Mouse (Mus musculus) bone marrow, adult 2 months (tissue): ENCODE data around the gene Htra2.

Source experiments
- CTCF ChIP-seq: fragments of 200-500 bp; IDR thresholded peaks from 2 replicates; pipeline ENCODE4 v1.5.1; 2011; ENCODE audit warnings: low read length, control low read depth; ENCODE audit not compliant: control insufficient read depth, insufficient read depth
- POLR2A ChIP-seq: fragments of 200-500 bp; IDR thresholded peaks from 2 replicates; pipeline ENCODE4 v1.6.1; 2011; ENCODE audit warnings: low read depth, mild to moderate bottlenecking, control low read depth, low read length, borderline replicate concordance; ENCODE audit not compliant: control insufficient read depth

DNA sequence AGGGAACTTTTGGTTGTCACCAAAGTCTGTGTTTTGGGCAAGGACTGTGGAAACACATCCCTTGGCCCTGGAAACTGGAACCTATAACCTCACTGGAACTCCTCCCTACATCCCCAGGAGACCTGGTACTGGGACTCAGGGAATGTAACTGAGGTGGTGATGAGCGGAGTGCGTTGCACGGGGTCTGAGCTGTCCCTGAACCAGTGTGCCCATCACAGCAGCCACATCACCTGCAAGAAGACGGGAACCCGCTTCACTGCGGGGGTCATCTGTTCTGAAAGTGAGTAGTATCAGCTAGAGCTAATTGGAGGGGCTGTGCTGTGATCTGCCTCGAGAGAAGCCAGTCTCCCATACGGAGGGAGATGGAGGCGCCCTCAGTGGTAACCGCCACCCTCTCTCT, 5.7 kb downstream of the Htra2 start:
- TF ChIP-seq POLR2A (no peak), CTCF (no peak)
